Mouse (Mus musculus): ENCODE measurements around the gene Ccr10.

- no peak for TF ChIP-seq CTCF (IDR thresholded peaks at IDR 0.05)
- no peak for TF ChIP-seq EP300 (IDR thresholded peaks at IDR 0.05; ENCODE audit: insufficient read depth, low read depth, low read length)
Observed at GRCm38 (mm10) chr11:101182771-101183517, 7.7 kb upstream of the Ccr10 start.

Measured in heart, adult 2 months (tissue).